Mouse (Mus musculus): ENCODE measurements at regions not wholly inside any gene's neighbourhood (a gene's known extent, or its start where the extent isn't known, plus 50 kb on each side); places are given as distances from the start of the nearest gene placed in this dataset.

DNA sequence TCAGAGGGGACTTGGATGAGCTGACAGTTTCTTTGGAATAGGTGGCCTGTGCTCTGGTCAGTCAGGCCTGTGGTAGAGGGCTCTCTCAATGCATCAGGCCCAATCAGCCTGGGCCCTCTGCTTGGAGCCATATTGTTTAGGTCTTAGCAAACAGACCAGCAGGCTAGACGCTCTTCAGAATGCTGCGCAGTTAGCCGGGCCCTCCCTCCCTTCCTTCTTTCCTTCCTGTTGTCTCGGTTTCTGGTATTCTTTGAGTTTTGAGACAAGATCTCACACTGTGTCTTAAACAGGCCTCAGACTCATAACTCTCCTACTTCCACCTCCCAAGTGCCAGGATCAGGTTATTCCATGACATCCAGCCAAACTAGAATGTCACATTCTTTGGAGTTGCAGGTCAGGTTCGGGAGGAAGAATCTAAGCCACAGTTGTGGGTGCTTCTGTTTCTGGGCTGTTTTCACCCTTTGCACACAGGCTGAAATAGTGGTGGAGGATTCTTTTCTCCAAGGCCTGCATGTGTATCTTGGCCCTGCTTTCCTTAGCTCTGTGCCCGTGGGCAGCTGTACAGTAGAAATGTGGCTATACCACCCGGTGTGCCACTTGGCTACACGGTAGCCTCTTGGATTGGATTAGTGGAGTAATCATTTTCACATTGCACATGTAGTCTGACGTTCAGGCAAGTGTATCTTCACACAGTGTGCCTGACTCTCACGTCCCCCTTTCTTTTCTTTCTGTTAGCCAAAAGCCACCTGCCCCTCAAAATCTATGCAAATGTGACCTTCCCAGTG is 62.4 kb upstream of the Bcl6 start:
- DNase-seq, result no peak

DNA sequence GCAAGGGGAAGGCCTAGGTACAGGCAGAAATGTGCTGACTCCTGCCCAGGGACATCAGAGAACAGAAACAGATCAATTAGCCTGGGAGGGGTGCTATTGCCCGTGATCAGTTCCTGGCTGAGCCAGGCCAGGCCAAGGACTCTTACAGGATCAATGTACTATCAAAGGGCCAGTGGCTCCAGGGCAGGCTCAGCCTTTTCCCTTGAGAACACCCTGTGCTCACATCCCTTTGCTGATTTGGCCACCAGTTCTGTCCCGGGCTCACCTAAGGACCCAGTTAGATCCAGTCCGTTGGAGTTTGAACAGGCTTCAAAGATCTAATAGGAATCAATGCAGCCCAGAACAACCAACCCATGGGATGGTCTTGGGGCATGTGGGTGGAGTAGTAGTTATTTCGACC is 55.1 kb upstream of the Bcl6 start:
- DNase-seq, result no peak

DNA sequence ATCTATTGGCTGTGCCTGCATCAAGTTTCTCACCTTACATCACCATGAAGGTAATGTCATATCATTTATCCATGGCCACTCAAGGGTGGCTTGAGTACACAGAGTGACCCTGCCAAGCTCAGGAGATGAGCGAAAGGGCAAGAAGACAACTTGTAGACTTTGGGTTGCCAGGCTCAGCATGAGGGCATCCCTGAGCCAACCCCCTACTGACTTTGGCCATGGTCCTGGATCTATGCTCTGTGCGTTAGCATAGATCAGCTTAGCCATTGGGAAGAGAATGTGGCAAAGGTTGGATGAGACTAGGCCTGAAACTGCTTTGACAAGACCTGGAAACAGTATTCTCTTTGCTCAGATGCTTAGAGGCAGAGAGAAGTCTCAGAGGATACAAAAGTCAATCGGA is 54.3 kb upstream of the Bcl6 start:
- DNase-seq, result no peak

DNA sequence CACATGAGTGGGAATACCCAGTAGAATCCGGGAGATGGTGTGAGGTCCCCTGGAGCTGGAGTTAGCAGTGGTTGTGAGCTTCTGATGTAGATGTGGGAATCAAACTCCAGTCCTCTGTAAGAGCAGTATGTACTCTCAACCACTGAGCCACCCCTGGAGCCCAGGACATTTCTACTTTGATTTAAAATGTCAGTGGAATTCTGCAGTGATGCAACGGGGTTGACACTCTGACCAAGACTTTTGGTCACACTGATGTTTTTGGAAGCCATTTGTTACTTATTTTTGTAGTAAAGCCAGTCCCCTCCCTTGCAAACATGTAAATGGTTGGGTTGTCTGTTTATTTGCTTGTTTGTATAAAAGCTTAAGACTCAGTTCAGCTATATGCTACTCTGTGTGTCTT is 53.6 kb upstream of the Bcl6 start:
- DNase-seq, result no peak

DNA sequence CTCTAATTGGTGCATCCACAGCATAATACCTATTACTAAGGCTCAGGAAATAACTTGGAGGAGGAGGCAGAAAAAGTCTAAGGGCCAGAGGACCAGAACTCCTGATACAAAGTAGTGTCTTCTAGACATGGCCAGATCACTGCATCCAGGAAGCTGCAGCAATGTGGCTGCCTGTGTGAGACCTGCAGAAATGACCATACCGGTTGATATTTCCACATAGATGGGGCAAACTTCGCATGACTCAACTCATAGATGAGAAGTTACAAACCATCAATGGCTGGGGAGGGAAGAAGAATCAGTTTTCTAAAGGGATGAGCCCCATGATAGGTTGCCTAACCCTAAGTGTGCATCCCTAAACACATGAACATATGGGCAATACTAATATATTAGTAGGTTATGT is 52.8 kb upstream of the Bcl6 start:
- no peak for DNase-seq

GRCm38 (mm10) chr16:24039765-24040164 is 51.1 kb upstream of the Bcl6 start:
- DNase-seq, result no peak
